Mouse (Mus musculus) ES-E14 (cell line): Measurements from ENCODE around the gene Efr3b.

Experiments used
- CHD2 ChIP-seq: IDR thresholded peaks from 2 replicates; pipeline ENCODE4 v1.6.1; 2014; ENCODE audit warnings: mild to moderate bottlenecking, low read depth, low read length, inconsistent platforms
- HCFC1 ChIP-seq: IDR thresholded peaks from 2 replicates; pipeline ENCODE4 v1.6.1; 2012; ENCODE audit warnings: low read length, inconsistent platforms, borderline replicate concordance; ENCODE audit not compliant: insufficient read depth
- ZC3H11A ChIP-seq: IDR thresholded peaks from 2 replicates; pipeline ENCODE4 v1.6.1; 2012; ENCODE audit warnings: low read depth, mild to moderate bottlenecking, inconsistent platforms, low read length, borderline replicate concordance

GRCm38 (mm10) chr12:3982257-3982656, 56.5 kb downstream of the Efr3b start:
- TF ChIP-seq CHD2: no peak
- no peak for TF ChIP-seq ZC3H11A
- TF ChIP-seq HCFC1: no peak
